In genomic region chr10:8181596-8182185, GRCm38 (mm10) we compare ENCODE assay signal across 20 mouse cellular contexts.
DNase-seq lines count a peak whose midpoint lies in the region; ATAC-seq and TF ChIP-seq lines count a peak whose summit lies in the region.
"Had no signal": no experiment of that assay in that cellular context is flagged by ENCODE, and none has a peak within 500 bp of the region (broad histone marks: within the 10 kb centered on the region; RNA-seq: fewer than 3 reads in every experiment).

No protein-coding gene starts in this region.

- H3K27ac ChIP-seq in lung, embryonic 14.5 days (ENCODE audit: low read depth), result no peak overlapping the region
- H3K27ac ChIP-seq in lung, postnatal 0 days (ENCODE audit: low read length), result no peak overlapping the region
- no peak overlapping the region for H3K27ac ChIP-seq in CH12.LX (ENCODE audit: insufficient read depth, low read depth)
- no peak overlapping the region for H3K27ac ChIP-seq in limb, embryonic 14.5 days (replicated peaks; ENCODE audit: low read depth, low read length)
- H3K27ac ChIP-seq: forebrain, embryonic 13.5 days; gastrocnemius, adult 2 months; hindbrain, embryonic 13.5 days; liver, embryonic 15.5 days; macrophage; midbrain, embryonic 13.5 days had no signal

- peaks cover 10% of the 10 kb centered on the region; the same call in 1 of the 2 replicates for H3K4me1 ChIP-seq in lung, embryonic 14.5 days (ENCODE audit: insufficient read depth)
- H3K4me1 ChIP-seq in lung, postnatal 0 days (ENCODE audit: insufficient read depth, low read depth, low read length), result no peaks in the 10 kb centered on the region
- peaks cover 3 to 12% of the 10 kb centered on the region in 2 experiments for H3K4me1 ChIP-seq in CH12.LX (ENCODE audit: control insufficient read depth in 1 of 2, insufficient read depth in 2 of 2)
- peaks cover 15% of the 10 kb centered on the region for H3K4me1 ChIP-seq in limb, embryonic 14.5 days (ENCODE audit: control insufficient read depth, insufficient read depth, low read length)
- H3K4me1 ChIP-seq: liver, embryonic 15.5 days had no signal

- in situ Hi-C loops in CH12.LX (cut with MboI; ENCODE audit: low pct_ligation_motif_present, low pct_unique_long_range_greater_than_20kb, low sequenced_read_pairs), result no loop called here

- H3K9me3 ChIP-seq in lung, embryonic 14.5 days (ENCODE audit: low read depth, low read length), result no peaks in the 10 kb centered on the region
- H3K9me3 ChIP-seq in lung, postnatal 0 days (ENCODE audit: low read length), result no peaks in the 10 kb centered on the region
- H3K9me3 ChIP-seq in CH12.LX (replicated peaks; ENCODE audit: low read length), result no peaks in the 10 kb centered on the region
- H3K9me3 ChIP-seq in limb, embryonic 14.5 days (ENCODE audit: control insufficient read depth, low read length), result no peaks in the 10 kb centered on the region
- H3K9me3 ChIP-seq: forebrain, embryonic 13.5 days; G1E; hindbrain, embryonic 13.5 days; liver, embryonic 15.5 days; midbrain, embryonic 13.5 days had no signal

- 55% methylated on average over 4 of the region's 4 CpGs for WGBS in lung, embryonic 14.5 days
- 56% methylated on average over 4 of the region's 4 CpGs for WGBS in lung, postnatal 0 days
- WGBS in limb, embryonic 14.5 days, result 50% methylated on average over 4 of the region's 4 CpGs

- no peak for TF ChIP-seq RAD21 in CH12.LX (IDR thresholded peaks at IDR 0.05; ENCODE audit: low read depth, low read length)

- TF ChIP-seq POLR2A in CH12.LX (IDR thresholded peaks at IDR 0.05; ENCODE audit: low read depth, low read length), result no peak
- TF ChIP-seq POLR2A in limb, embryonic 14.5 days (IDR thresholded peaks at IDR 0.05; ENCODE audit: borderline replicate concordance, extremely low read depth, insufficient read depth, insufficient read length), result no peak

- H3K79me2 ChIP-seq in CH12.LX (replicated peaks; ENCODE audit: control insufficient read depth, extremely low read depth, insufficient read depth, poor library complexity, severe bottlenecking), result no peaks in the 10 kb centered on the region

- no peak for DNase-seq in frontal cortex, postnatal 10 days (ENCODE audit: low spot score in 2 of 2)
- no peak for DNase-seq in lung, embryonic 14.5 days
- no peak for DNase-seq in lung, postnatal 0 days (ENCODE audit: low spot score)
- peak; percentile 12 for DNase-seq in CH12.LX (ENCODE audit: extremely low read depth)
- DNase-seq in limb, embryonic 14.5 days (ENCODE audit: low spot score), result peak; percentile 49
- DNase-seq in embryo, embryonic 10.5 days (ENCODE audit: low spot score), result no peak
- DNase-seq in spleen, postnatal 36 days (ENCODE audit: low spot score in 2 of 2), result no peak
- DNase-seq: adrenal gland, postnatal 10 days; cerebellum, adult 2 months; gastrocnemius, adult 2 months; heart, adult 18-20 months; kidney, postnatal 10 days; right cerebral cortex, postnatal 14 days had no signal

- no peak overlapping the region for H3K4me2 ChIP-seq in lung, embryonic 14.5 days
- H3K4me2 ChIP-seq in lung, postnatal 0 days (replicated peaks; ENCODE audit: low read depth, low read length), result no peak overlapping the region
- H3K4me2 ChIP-seq in CH12.LX (ENCODE audit: insufficient read depth, low read depth, poor library complexity, severe bottlenecking), result no peak overlapping the region
- H3K4me2 ChIP-seq in limb, embryonic 14.5 days (replicated peaks; ENCODE audit: low read depth, low read length, severe bottlenecking), result no peak overlapping the region
- H3K4me2 ChIP-seq: forebrain, embryonic 13.5 days; hindbrain, embryonic 13.5 days; liver, embryonic 15.5 days; midbrain, embryonic 13.5 days had no signal

- TF ChIP-seq CTCF in lung, embryonic 14.5 days (IDR thresholded peaks at IDR 0.05; ENCODE audit: low read depth), result no peak
- TF ChIP-seq CTCF in lung, postnatal 0 days (IDR thresholded peaks at IDR 0.05), result no peak
- no peak for TF ChIP-seq CTCF in CH12.LX (conservative IDR thresholded peaks at IDR 0.05 in 1 of 2, IDR thresholded peaks at IDR 0.05 in 1 of 2; ENCODE audit: low read depth in 2 of 2, low read length in 2 of 2)

- H3K9ac ChIP-seq in lung, embryonic 14.5 days, result no peak overlapping the region
- no peak overlapping the region for H3K9ac ChIP-seq in lung, postnatal 0 days (replicated peaks; ENCODE audit: low read depth)
- no peak overlapping the region for H3K9ac ChIP-seq in CH12.LX (ENCODE audit: insufficient read depth, low read depth)
- no peak overlapping the region for H3K9ac ChIP-seq in limb, embryonic 14.5 days (ENCODE audit: low read depth, low read length, severe bottlenecking)
- H3K9ac ChIP-seq: forebrain, embryonic 13.5 days; hindbrain, embryonic 13.5 days; liver, embryonic 15.5 days; midbrain, embryonic 13.5 days had no signal

- no peak overlapping the region for H3K4me3 ChIP-seq in lung, embryonic 14.5 days (ENCODE audit: low read depth, low read length)
- no peak overlapping the region for H3K4me3 ChIP-seq in lung, postnatal 0 days (ENCODE audit: low read depth, low read length)
- no peak overlapping the region for H3K4me3 ChIP-seq in CH12.LX (replicated peaks in 1 of 3; ENCODE audit: low read depth in 2 of 3, low read length in 2 of 3, poor library complexity in 1 of 3)
- H3K4me3 ChIP-seq in limb, embryonic 14.5 days (replicated peaks; ENCODE audit: low read length), result no peak overlapping the region
- H3K4me3 ChIP-seq: forebrain, embryonic 13.5 days; gastrocnemius, adult 2 months; hindbrain, embryonic 13.5 days; liver, embryonic 15.5 days; midbrain, embryonic 13.5 days had no signal

- no peak for TF ChIP-seq EP300 in lung, postnatal 0 days (IDR thresholded peaks at IDR 0.05)
- TF ChIP-seq EP300 in CH12.LX (IDR thresholded peaks at IDR 0.05; ENCODE audit: low read length), result 0 out of 2 replicates have a peak, but pooled peaks have one; percentile 12

- H3K27me3 ChIP-seq in lung, embryonic 14.5 days (ENCODE audit: insufficient read depth, low read length), result no peaks in the 10 kb centered on the region
- H3K27me3 ChIP-seq in lung, postnatal 0 days (replicated peaks; ENCODE audit: insufficient read depth, low read length), result no peaks in the 10 kb centered on the region
- no peaks in the 10 kb centered on the region for H3K27me3 ChIP-seq in CH12.LX (replicated peaks)
- no peaks in the 10 kb centered on the region for H3K27me3 ChIP-seq in limb, embryonic 14.5 days (ENCODE audit: control insufficient read depth, insufficient read depth, low read length)
- H3K27me3 ChIP-seq: forebrain, embryonic 13.5 days; hindbrain, embryonic 13.5 days; liver, embryonic 15.5 days; midbrain, embryonic 13.5 days had no signal

- ATAC-seq in frontal cortex, adult (ENCODE audit: low TSS enrichment), result peak; percentile 93
- 0 out of 2 replicates have a peak, but pooled peaks have one; percentile 21 for ATAC-seq in lung, embryonic 14.5 days (ENCODE audit: insufficient read depth)
- no peak for ATAC-seq in lung, postnatal 0 days
- ATAC-seq in limb, embryonic 14.5 days (ENCODE audit: low FRiP score, low read depth), result no peak
- ATAC-seq: forebrain, embryonic 13.5 days; midbrain, embryonic 13.5 days had no signal

- dilution Hi-C loops in CH12.LX (cut with MboI; ENCODE audit: extremely low pct_ligation_motif_present, extremely low pct_unique_long_range_greater_than_20kb, low sequenced_read_pairs), result no loop called here

- no peaks in the 10 kb centered on the region for H3K36me3 ChIP-seq in lung, embryonic 14.5 days (ENCODE audit: insufficient read depth)
- no peaks in the 10 kb centered on the region for H3K36me3 ChIP-seq in lung, postnatal 0 days (ENCODE audit: insufficient read depth, low read length)
- H3K36me3 ChIP-seq in CH12.LX (replicated peaks in 1 of 2; ENCODE audit: control insufficient read depth in 1 of 2, insufficient read depth in 1 of 2, low read length in 1 of 2), result no peaks in the 10 kb centered on the region
- no peaks in the 10 kb centered on the region for H3K36me3 ChIP-seq in limb, embryonic 14.5 days (ENCODE audit: control insufficient read depth, insufficient read depth, low read length)
- H3K36me3 ChIP-seq: G1E; hindbrain, embryonic 13.5 days; liver, embryonic 15.5 days; midbrain, embryonic 13.5 days had no signal

TF ChIP-seq in CH12.LX, 34 proteins besides CTCF, POLR2A, EP300 and RAD21:
- TF ChIP-seq USF2 (conservative IDR thresholded peaks at IDR 0.05; ENCODE audit: low read depth, low read length) (no peak), ZC3H11A (IDR thresholded peaks at IDR 0.05; ENCODE audit: low read depth, low read length) (no peak), MYC (IDR thresholded peaks at IDR 0.05; ENCODE audit: low read depth, low read length) (no peak), CHD1 (IDR thresholded peaks at IDR 0.05; ENCODE audit: low read depth, low read length) (no peak), KAT2A (IDR thresholded peaks at IDR 0.05; ENCODE audit: insufficient replicate concordance, low read length) (no peak), UBTF (IDR thresholded peaks at IDR 0.05; ENCODE audit: low read depth, low read length) (no peak), ELF1 (IDR thresholded peaks at IDR 0.05; ENCODE audit: low read depth, low read length) (no peak), GABPA (IDR thresholded peaks at IDR 0.05; ENCODE audit: insufficient replicate concordance, low read depth, low read length) (no peak), E2F4 (IDR thresholded peaks at IDR 0.05; ENCODE audit: insufficient replicate concordance, low read depth, low read length) (no peak), TBP (conservative IDR thresholded peaks at IDR 0.05; ENCODE audit: low read depth, low read length) (no peak), SIN3A (IDR thresholded peaks at IDR 0.05; ENCODE audit: low read length) (no peak), HCFC1 (IDR thresholded peaks at IDR 0.05; ENCODE audit: low read depth, low read length) (no peak)

Comparison
In these comparisons a context has a peak if more than half of its experiments do, and no peak if none do; other contexts are left out.
1. ATAC-seq: peak in frontal cortex, adult (single experiment) and lung, embryonic 14.5 days (single experiment); none in lung, postnatal 0 days (single experiment) and limb, embryonic 14.5 days (single experiment).
2. DNase-seq: peak in CH12.LX (single experiment) and limb, embryonic 14.5 days (single experiment); none in frontal cortex, postnatal 10 days (0 of 2), lung, embryonic 14.5 days (single experiment), lung, postnatal 0 days (single experiment), embryo, embryonic 10.5 days (single experiment) and spleen, postnatal 36 days (0 of 2).